Comparison of ENCODE assay signal across 17 mouse cellular contexts in genomic region chr7:64040026-64040737, GRCm38 (mm10).
DNase-seq lines count a peak whose midpoint lies in the region; ATAC-seq and TF ChIP-seq lines count a peak whose summit lies in the region.
"Had no signal": no experiment of that assay in that cellular context is flagged by ENCODE, and none has a peak within 500 bp of the region (broad histone marks: within the 10 kb centered on the region; RNA-seq: fewer than 3 reads in every experiment).

No protein-coding gene starts in this region.

- no peaks in the 10 kb centered on the region for H3K36me3 ChIP-seq in heart, embryonic 13.5 days
- no peaks in the 10 kb centered on the region for H3K36me3 ChIP-seq in stomach, embryonic 15.5 days
- H3K36me3 ChIP-seq in stomach, postnatal 0 days (ENCODE audit: control insufficient read depth, insufficient read depth, low read length): no peaks in the 10 kb centered on the region
- H3K36me3 ChIP-seq in midbrain, embryonic 15.5 days (replicated peaks): no peaks in the 10 kb centered on the region
- H3K36me3 ChIP-seq: neural tube, embryonic 13.5 days had no signal

- H3K9ac ChIP-seq in heart, embryonic 13.5 days: no peak overlapping the region
- no peak overlapping the region for H3K9ac ChIP-seq in stomach, embryonic 15.5 days
- H3K9ac ChIP-seq in stomach, postnatal 0 days (ENCODE audit: low read length): no peak overlapping the region
- H3K9ac ChIP-seq in midbrain, embryonic 15.5 days: no peak overlapping the region
- H3K9ac ChIP-seq: hindbrain, embryonic 14.5 days; neural tube, embryonic 13.5 days had no signal

- no peaks in the 10 kb centered on the region for H3K27me3 ChIP-seq in heart, embryonic 13.5 days (replicated peaks)
- H3K27me3 ChIP-seq in stomach, embryonic 15.5 days (replicated peaks): no peaks in the 10 kb centered on the region
- H3K27me3 ChIP-seq in stomach, postnatal 0 days (ENCODE audit: control insufficient read depth, insufficient read depth, low read length): no peaks in the 10 kb centered on the region
- H3K27me3 ChIP-seq in midbrain, embryonic 15.5 days (replicated peaks): no peaks in the 10 kb centered on the region
- H3K27me3 ChIP-seq: neural tube, embryonic 13.5 days had no signal

- peaks cover 35% of the 10 kb centered on the region for H3K4me1 ChIP-seq in heart, embryonic 13.5 days
- no peaks in the 10 kb centered on the region for H3K4me1 ChIP-seq in stomach, embryonic 15.5 days
- H3K4me1 ChIP-seq in stomach, postnatal 0 days (replicated peaks; ENCODE audit: control insufficient read depth, insufficient read depth): no peaks in the 10 kb centered on the region
- no peaks in the 10 kb centered on the region for H3K4me1 ChIP-seq in midbrain, embryonic 15.5 days
- H3K4me1 ChIP-seq: neural tube, embryonic 13.5 days had no signal

- TF ChIP-seq CTCF in stomach, postnatal 0 days (IDR thresholded peaks at IDR 0.05; ENCODE audit: low read depth): no peak

- TF ChIP-seq EP300 in stomach, postnatal 0 days (optimal IDR thresholded peaks at IDR 0.05): no peak

- DNase-seq in heart, postnatal 4 days: no peak
- DNase-seq in stomach, postnatal 0 days (ENCODE audit: low spot score): no peak
- DNase-seq in liver: peak; percentile 68
- no peak for DNase-seq in frontal cortex, postnatal 10 days (ENCODE audit: low spot score in 2 of 2)
- DNase-seq: adrenal gland, adult 8-10 months; cerebellum, adult 9-11 months; kidney, adult 2 months; kidney, postnatal 36 days; left cerebral cortex, postnatal 4 days; lung, adult 2 months; thymus, postnatal 25 days had no signal

- no peak overlapping the region for H3K4me2 ChIP-seq in heart, embryonic 13.5 days
- no peak overlapping the region for H3K4me2 ChIP-seq in stomach, embryonic 15.5 days
- no peak overlapping the region for H3K4me2 ChIP-seq in stomach, postnatal 0 days (replicated peaks; ENCODE audit: low read depth)
- H3K4me2 ChIP-seq in midbrain, embryonic 15.5 days: no peak overlapping the region
- H3K4me2 ChIP-seq: hindbrain, embryonic 14.5 days; neural tube, embryonic 13.5 days had no signal

- no peak for ATAC-seq in heart, embryonic 13.5 days (ENCODE audit: extremely low read depth, insufficient number of reproducible peaks, low FRiP score, low TSS enrichment)
- ATAC-seq in stomach, embryonic 15.5 days (ENCODE audit: insufficient read depth, low FRiP score, low read depth): peak; percentile 74
- ATAC-seq in stomach, postnatal 0 days (ENCODE audit: low FRiP score, low TSS enrichment): no peak
- peak; percentile 92 for ATAC-seq in megakaryocyte-erythroid progenitor cell, adult 5-6 weeks (replicated peaks; ENCODE audit: low FRiP score, low TSS enrichment, poor library complexity, severe bottlenecking)
- no peak for ATAC-seq in midbrain, embryonic 15.5 days (replicated peaks)

- no peaks in the 10 kb centered on the region for H3K9me3 ChIP-seq in heart, embryonic 13.5 days
- no peaks in the 10 kb centered on the region for H3K9me3 ChIP-seq in stomach, embryonic 15.5 days
- no peaks in the 10 kb centered on the region for H3K9me3 ChIP-seq in stomach, postnatal 0 days (ENCODE audit: control insufficient read depth, low read length)
- no peaks in the 10 kb centered on the region for H3K9me3 ChIP-seq in midbrain, embryonic 15.5 days
- H3K9me3 ChIP-seq: neural tube, embryonic 13.5 days had no signal

- no peak overlapping the region for H3K4me3 ChIP-seq in heart, embryonic 13.5 days
- no peak overlapping the region for H3K4me3 ChIP-seq in stomach, embryonic 15.5 days (replicated peaks)
- H3K4me3 ChIP-seq in stomach, postnatal 0 days (ENCODE audit: low read depth, low read length): no peak overlapping the region
- H3K4me3 ChIP-seq in midbrain, embryonic 15.5 days: no peak overlapping the region
- H3K4me3 ChIP-seq: neural tube, embryonic 13.5 days had no signal

- H3K27ac ChIP-seq in heart, embryonic 13.5 days (replicated peaks): peak overlapping the region; percentile 21; the same call in 1 of the 2 replicates
- no peak overlapping the region for H3K27ac ChIP-seq in stomach, embryonic 15.5 days
- no peak overlapping the region for H3K27ac ChIP-seq in stomach, postnatal 0 days (replicated peaks)
- no peak overlapping the region for H3K27ac ChIP-seq in midbrain, embryonic 15.5 days
- H3K27ac ChIP-seq: hindbrain, embryonic 14.5 days; neural tube, embryonic 13.5 days had no signal

- WGBS in heart, embryonic 13.5 days: 68% methylated on average over 7 of the region's 7 CpGs
- 75% methylated on average over 7 of the region's 7 CpGs for WGBS in stomach, embryonic 15.5 days
- WGBS in stomach, postnatal 0 days: 73% methylated on average over 7 of the region's 7 CpGs
- WGBS in midbrain, embryonic 15.5 days: 62% methylated on average over 7 of the region's 7 CpGs

Comparison
In these comparisons a context has a peak if more than half of its experiments do, and no peak if none do; other contexts are left out.
1. ATAC-seq: peak in stomach, embryonic 15.5 days (single experiment) and megakaryocyte-erythroid progenitor cell, adult 5-6 weeks (single experiment); none in heart, embryonic 13.5 days (single experiment), stomach, postnatal 0 days (single experiment) and midbrain, embryonic 15.5 days (single experiment).